Mouse (Mus musculus) liver, embryonic 12.5 days (tissue): ENCODE results near the gene Gm9821. TPM values are rescaled to one million over a fixed set of nuclear protein-coding genes. Genes with fewer than 3 reads are reported as not detected.

Source experiments
- ATAC-seq: fragments of 200-750 bp; cut with Nextera tagmentation; 2 replicates; pipeline ENCODE4 v1.8.0; 2017; ENCODE audit warnings: moderate number of reproducible peaks, mild to moderate bottlenecking, moderate library complexity
- H3K27ac ChIP-seq: fragments of 300-500 bp; sonication (generic); 2 replicates; pipeline ENCODE4 v1.5.1; 2016; ENCODE audit warnings: mild to moderate bottlenecking
- H3K27me3 ChIP-seq: fragments of 300-500 bp; sonication (generic); replicated peaks from 2 replicates; pipeline ENCODE4 v1.6.1; 2016; ENCODE audit warnings: mild to moderate bottlenecking, moderate library complexity
- H3K36me3 ChIP-seq: fragments of 300-500 bp; sonication (generic); 2 replicates; pipeline ENCODE4 v1.6.1; 2016; ENCODE audit warnings: mild to moderate bottlenecking, moderate library complexity
- H3K4me1 ChIP-seq: fragments of 300-500 bp; sonication (generic); 2 replicates; pipeline ENCODE4 v1.6.1; 2016
- H3K4me2 ChIP-seq: fragments of 300-500 bp; sonication (generic); 2 replicates; pipeline ENCODE4 v1.6.1; 2016; ENCODE audit warnings: mild to moderate bottlenecking, moderate library complexity
- H3K4me3 ChIP-seq: fragments of 300-500 bp; sonication (generic); 2 replicates; pipeline ENCODE4 v1.5.1; 2016; ENCODE audit warnings: mild to moderate bottlenecking, moderate library complexity
- H3K9ac ChIP-seq: fragments of 300-500 bp; sonication (generic); 2 replicates; pipeline ENCODE4 v1.6.1; 2016; ENCODE audit warnings: mild to moderate bottlenecking, moderate library complexity
- H3K9me3 ChIP-seq: fragments of 300-500 bp; sonication (generic); replicated peaks from 2 replicates; pipeline ENCODE4 v1.6.1; 2016; ENCODE audit warnings: mild to moderate bottlenecking, moderate library complexity
- WGBS: fragments of 180-500 bp; shearing (Covaris S2); methylation state at CpG from one replicate; pipeline ENCODE4 v1.1.7; 2016; ENCODE audit not compliant: insufficient replicate concordance; 5-methylcytosine and 5-hydroxymethylcytosine counted together
- microRNA-seq: library from miRNA; unstranded; fragments of <30 nt; microRNA quantifications from one replicate; pipeline ENCODE4, GENCODE M21; 2017
- polyA plus RNA-seq: library from polyadenylated mRNA; unstranded; fragments of >200 nt; fragmentation: Nextera tagmentation; extraction: Ambion mirVana; gene quantifications from 2 replicates; pipeline ENCODE4 v1.2.1, GENCODE M21; 2016

Gene Gm9821
- polyA plus RNA-seq, 1 experiment from 2014 or later = 2.5 TPM

GRCm38 (mm10) chr2:91980830-91981229, 35.3 kb downstream of the Gm9821 start:
- ATAC-seq = no peak
- H3K4me1 ChIP-seq = peaks cover 46% of the 10 kb centered on the region

GRCm38 (mm10) chr2:91984439-91984838, 38.9 kb downstream of the Gm9821 start:
- Histone ChIP-seq H3K27me3 (peaks cover 29% of the 10 kb centered on the region), H3K4me3 (peak overlapping the region; percentile 26), H3K36me3 (no peaks in the 10 kb centered on the region), H3K27ac (peak overlapping the region; percentile 64), H3K4me2 (peak overlapping the region; percentile 65), H3K4me1 (peaks cover 30% of the 10 kb centered on the region), H3K9ac (peak overlapping the region; percentile 56; the same call in 1 of the 2 replicates), H3K9me3 (no peaks in the 10 kb centered on the region)
- ATAC-seq = peak; percentile 88
- WGBS = 5% methylated on average over 6 of the region's 13 CpGs

More at GRCm38 (mm10) chr2:91980830-91981229, 35.3 kb downstream of the Gm9821 start:
- Histone ChIP-seq H3K36me3 (no peaks in the 10 kb centered on the region), H3K27ac (no peak overlapping the region), H3K4me2 (no peak overlapping the region), H3K9me3 (no peaks in the 10 kb centered on the region), H3K4me3 (no peak overlapping the region), H3K9ac (no peak overlapping the region), H3K27me3 (peaks cover 65% of the 10 kb centered on the region)
- 38% methylated on average over 5 of the region's 5 CpGs for WGBS

DNA sequence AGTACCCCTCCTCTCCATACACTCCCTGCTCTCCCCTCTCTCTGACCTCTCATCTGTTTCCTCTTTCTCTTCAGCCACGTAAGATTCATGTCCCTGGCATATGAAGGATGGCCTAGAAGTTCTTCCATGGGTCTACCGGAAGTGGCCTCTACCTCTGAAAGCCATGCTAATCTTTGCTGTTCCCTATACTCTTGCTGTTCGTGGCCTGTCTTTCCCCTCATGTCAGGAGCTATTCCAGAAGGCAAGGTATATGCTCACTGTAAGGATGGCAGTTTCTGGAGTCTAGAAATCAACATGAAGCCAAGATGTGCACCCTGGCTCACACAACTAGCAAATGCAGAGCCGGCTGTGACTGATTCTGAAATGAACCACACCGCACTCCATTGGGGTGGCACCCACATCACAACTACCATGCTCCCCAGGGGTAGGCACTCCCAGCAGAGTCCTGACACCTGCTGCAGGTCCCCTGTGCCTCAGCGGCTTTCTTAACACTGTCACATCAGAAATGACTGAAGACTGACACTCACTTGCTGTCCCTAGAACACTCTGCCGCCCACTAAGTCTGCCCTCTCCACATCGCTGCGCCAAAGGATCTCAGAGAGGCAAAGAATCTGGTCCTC, 39.5 kb downstream of the Gm9821 start:
- Histone ChIP-seq H3K36me3 (no peaks in the 10 kb centered on the region), H3K9me3 (no peaks in the 10 kb centered on the region), H3K27ac (peak overlapping the region; percentile 64; the same call in 1 of the 2 replicates), H3K4me2 (peak overlapping the region; percentile 65), H3K4me3 (0 out of 2 replicates have a peak overlapping the region, but pooled peaks have one; percentile 26), H3K4me1 (peaks cover 30% of the 10 kb centered on the region), H3K27me3 (peaks cover 23% of the 10 kb centered on the region), H3K9ac (no peak overlapping the region)
- 37% methylated on average over 9 of the region's 9 CpGs for WGBS
- ATAC-seq = no peak

DNA sequence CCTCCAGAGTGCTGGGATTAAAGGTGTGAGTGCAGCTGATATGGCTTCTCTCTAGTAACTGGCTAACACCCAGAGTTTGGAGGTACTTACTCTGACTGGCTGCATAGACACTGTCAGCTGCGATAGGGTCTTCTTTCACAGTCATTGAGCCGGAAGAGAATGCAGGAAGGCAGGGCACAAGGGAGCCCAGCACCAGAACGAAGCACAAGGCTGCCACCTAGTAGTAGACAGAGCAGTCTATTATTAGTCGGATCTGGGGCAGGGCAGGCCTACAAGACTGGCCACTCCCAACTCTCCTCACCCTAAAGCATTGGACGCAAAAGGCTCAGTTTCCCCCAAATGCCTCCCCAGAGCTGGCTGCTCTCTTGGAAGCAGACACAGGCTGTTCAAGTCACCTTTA, 40.6 kb downstream of the Gm9821 start:
- peaks cover 30% of the 10 kb centered on the region for H3K4me1 ChIP-seq
- ATAC-seq = peak; percentile 58

DNA sequence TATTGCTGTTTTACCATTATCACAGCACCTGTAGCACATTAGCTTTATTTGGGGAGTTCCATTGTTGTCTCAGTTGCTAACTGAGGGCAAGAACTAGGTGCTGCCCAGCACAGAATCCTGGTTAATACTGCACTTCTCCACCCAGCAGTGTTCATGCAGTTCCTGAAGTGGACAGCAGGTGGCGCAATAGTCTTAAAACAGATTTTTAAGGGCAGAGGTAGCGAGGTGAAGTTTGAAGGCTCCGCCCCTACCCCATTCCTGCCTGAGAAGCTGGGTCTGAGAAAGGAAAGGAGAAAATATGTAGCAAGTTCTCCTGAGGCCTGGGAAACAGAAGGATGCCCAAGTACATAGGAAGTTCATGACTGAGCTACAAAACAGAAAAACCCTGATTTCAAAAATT, 42.0 kb downstream of the Gm9821 start:
- Histone ChIP-seq H3K9me3 (no peaks in the 10 kb centered on the region), H3K4me3 (no peak overlapping the region), H3K9ac (no peak overlapping the region), H3K27ac (no peak overlapping the region), H3K4me2 (no peak overlapping the region), H3K27me3 (peaks cover 5% of the 10 kb centered on the region; the same call in 1 of the 2 replicates), H3K4me1 (peaks cover 30% of the 10 kb centered on the region), H3K36me3 (no peaks in the 10 kb centered on the region; the same call in 1 of the 2 replicates)
- ATAC-seq = no peak
- 0% methylated on average over 3 of the region's 3 CpGs for WGBS

More for the DNA sequence above, 40.6 kb downstream of the Gm9821 start:
- Histone ChIP-seq H3K36me3 (no peaks in the 10 kb centered on the region; the same call in 1 of the 2 replicates), H3K9me3 (no peaks in the 10 kb centered on the region), H3K4me3 (no peak overlapping the region), H3K27ac (no peak overlapping the region), H3K27me3 (peaks cover 13% of the 10 kb centered on the region; the same call in 1 of the 2 replicates), H3K9ac (no peak overlapping the region), H3K4me2 (no peak overlapping the region)
- 6% methylated on average over 5 of the region's 5 CpGs for WGBS

- no peaks in the 10 kb centered on the region for H3K9me3 ChIP-seq
- no peak overlapping the region for H3K27ac ChIP-seq
- H3K36me3 ChIP-seq = no peaks in the 10 kb centered on the region; the same call in 1 of the 2 replicates
- no peak overlapping the region for H3K4me3 ChIP-seq
- H3K4me1 ChIP-seq = peaks cover 18% of the 10 kb centered on the region
- H3K27me3 ChIP-seq = peaks cover 14% of the 10 kb centered on the region
- no peak overlapping the region for H3K4me2 ChIP-seq
- no peak overlapping the region for H3K9ac ChIP-seq
- ATAC-seq = no peak
Observed at GRCm38 (mm10) chr2:91989750-91990149, 44.2 kb downstream of the Gm9821 start.

GRCm38 (mm10) chr2:91993409-91993808, 47.9 kb downstream of the Gm9821 start:
- no peak overlapping the region for H3K4me2 ChIP-seq
- peaks cover 41% of the 10 kb centered on the region for H3K27me3 ChIP-seq
- no peaks in the 10 kb centered on the region; the same call in 1 of the 2 replicates for H3K36me3 ChIP-seq
- H3K4me1 ChIP-seq = no peaks in the 10 kb centered on the region
- no peaks in the 10 kb centered on the region for H3K9me3 ChIP-seq
- no peak overlapping the region for H3K4me3 ChIP-seq
- ATAC-seq = no peak
- no peak overlapping the region for H3K27ac ChIP-seq
- WGBS = 56% methylated on average over 3 of the region's 3 CpGs
- H3K9ac ChIP-seq = no peak overlapping the region

DNA sequence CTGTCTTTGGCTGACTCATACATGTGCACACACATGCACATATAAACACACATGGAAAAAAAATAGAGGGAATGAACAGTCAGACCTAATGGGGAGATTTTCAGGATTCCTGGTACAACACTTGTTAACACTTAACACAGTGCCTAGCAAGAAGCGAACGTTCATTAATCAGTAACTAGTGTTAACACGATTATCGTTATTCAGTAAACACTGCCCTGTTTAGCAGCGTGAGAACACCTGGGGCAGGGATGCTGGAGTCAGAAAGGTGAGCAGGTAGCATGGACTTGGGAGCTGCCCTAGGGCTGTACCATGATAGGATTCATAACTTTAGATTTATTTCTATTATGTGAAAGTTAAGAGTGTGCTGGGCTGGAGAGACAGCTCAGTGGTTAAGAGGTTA, 50.5 kb downstream of the Gm9821 start:
- Histone ChIP-seq H3K36me3 (no peaks in the 10 kb centered on the region), H3K9me3 (no peaks in the 10 kb centered on the region), H3K4me1 (no peaks in the 10 kb centered on the region), H3K27ac (no peak overlapping the region), H3K27me3 (peaks cover 41% of the 10 kb centered on the region), H3K4me2 (no peak overlapping the region), H3K4me3 (no peak overlapping the region), H3K9ac (no peak overlapping the region)
- WGBS = 68% methylated on average over 5 of the region's 5 CpGs
- no peak for ATAC-seq

Small RNAs within 50 kb of the gene (microRNA-seq; reads per million reads assigned to microRNA genes)
- not detected for gene Mir6999

Other genes starting within 250 kb of the Gm9821 start
- 12.8 and 14.7 TPM in 2 replicates for gene Atg13, start 235.1 kb upstream of the Gm9821 start, polyA plus RNA-seq
- gene Harbi1, start 234.9 kb upstream of the Gm9821 start, polyA plus RNA-seq = 8.4 and 10.6 TPM in 2 replicates
- 8.7 and 9.0 TPM in 2 replicates for gene Ambra1, start 215.6 kb upstream of the Gm9821 start, polyA plus RNA-seq
- 0.17 TPM in 1 of 2 replicates, not detected in the other for gene Chrm4, start 18.5 kb upstream of the Gm9821 start, polyA plus RNA-seq
- 137 and 140 TPM in 2 replicates for gene Mdk, start 13.4 kb upstream of the Gm9821 start, polyA plus RNA-seq
- 46.9 and 48.8 TPM in 2 replicates for gene Dgkz, start 30.2 kb downstream of the Gm9821 start, polyA plus RNA-seq
- 1.9 and 2.3 TPM in 2 replicates for gene Creb3l1, start 78.8 kb downstream of the Gm9821 start, polyA plus RNA-seq
- 5.6 and 5.9 TPM in 2 replicates for gene Phf21a, start 147.4 kb downstream of the Gm9821 start, polyA plus RNA-seq